Mouse (Mus musculus): ENCODE measurements around the gene Myo18a. TPM values are rescaled to one million over a fixed set of nuclear protein-coding genes. Genes with fewer than 3 reads are reported as not detected.

Gene Myo18a
- polyA plus RNA-seq (2017; shearing (Covaris generic)) = 63.1 TPM

DNA sequence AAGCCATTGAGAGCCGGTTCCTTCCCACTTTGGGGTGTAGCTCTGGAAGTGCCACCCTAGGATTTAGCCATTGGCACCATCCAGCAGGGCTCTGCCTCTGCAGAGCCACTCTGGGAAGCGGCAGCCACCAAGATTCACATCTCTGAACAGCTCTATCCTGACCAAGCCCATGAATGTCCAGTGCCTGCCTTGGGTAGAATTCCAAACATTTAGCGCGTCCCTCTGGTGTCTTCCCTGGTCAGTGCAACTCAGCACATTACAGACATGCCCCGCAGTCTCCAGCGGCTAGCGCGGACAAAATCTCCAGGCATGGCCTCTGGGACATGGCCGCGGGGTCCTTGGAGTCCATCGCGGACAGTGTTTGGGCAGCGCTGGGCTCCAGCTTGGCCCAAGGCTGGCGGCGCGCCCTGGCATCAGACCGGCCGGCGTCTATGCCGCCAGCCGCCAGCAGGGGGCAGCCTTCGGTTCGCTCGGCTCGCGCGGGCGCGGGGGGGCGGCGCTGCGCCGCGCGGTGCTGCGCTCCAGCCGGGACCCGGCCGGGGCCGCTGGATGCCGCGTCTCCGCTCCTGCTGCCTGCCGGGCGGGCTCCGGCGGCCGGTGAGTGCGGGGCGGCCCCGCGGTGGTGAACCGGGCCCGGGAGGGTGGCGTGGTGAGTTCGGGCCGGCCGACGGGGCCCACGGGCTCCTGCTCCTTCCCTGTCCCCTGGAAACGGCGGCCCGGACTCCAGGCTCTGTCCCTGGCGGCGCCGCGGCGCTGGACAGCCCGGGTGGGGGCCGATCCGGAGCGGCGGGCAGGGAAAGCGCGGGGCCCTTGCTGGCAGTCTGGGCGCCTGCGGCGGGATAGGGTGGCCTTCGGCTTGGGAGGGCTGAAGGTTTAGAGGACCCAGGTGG, at the start of gene Myo18a:
Myo18a (plus strand) TSS at position 464 of the 890 bp plus-strand sequence.

DNA sequence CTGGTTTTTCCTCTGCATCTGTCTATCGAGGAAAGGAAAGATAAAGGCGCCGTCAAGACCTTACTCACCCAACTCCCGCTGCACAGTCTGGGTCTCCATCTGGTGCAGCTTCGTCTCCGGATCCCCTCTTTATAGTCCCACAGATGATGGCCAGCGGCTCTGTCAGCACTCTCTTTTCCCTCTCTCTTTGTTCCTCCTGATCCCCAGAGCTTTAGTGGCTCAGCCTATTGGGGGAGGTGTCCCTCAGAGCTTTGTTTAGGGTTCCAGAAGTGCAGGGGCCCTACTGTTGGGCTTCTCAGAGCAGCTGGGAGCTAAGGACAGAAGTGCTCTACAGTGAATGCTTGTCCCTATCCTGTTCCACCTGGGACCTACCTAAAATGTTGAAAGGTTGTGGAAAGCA, 37.9 kb upstream of the Myo18a start, which contains the start of gene Cryba1:
Cryba1 (minus strand) TSS at position 101 of the 400 bp plus-strand sequence.

DNA sequence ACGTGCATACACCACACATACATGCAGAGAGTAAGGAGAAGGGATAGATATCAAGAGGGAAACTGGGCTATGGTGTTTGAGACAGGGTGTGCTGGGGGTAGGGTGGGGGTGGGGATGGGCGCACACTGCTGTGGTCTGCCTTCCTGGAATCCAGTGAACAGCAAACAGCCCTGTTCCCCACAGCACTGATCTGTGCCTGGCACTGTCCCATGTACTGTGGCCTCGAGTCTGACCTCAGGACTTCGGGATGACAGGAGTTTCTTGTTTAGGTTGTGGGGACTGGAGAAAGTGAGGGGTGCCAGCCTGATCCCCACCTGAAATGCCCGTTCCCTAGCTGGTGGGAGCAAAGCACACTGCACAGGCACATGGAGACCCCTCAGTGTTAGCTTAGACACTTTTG, 24.7 kb downstream of the Myo18a start, which contains the start of gene Gm10277:
Gm10277 (minus strand) TSS at position 41 of the 400 bp plus-strand sequence.

DNA sequence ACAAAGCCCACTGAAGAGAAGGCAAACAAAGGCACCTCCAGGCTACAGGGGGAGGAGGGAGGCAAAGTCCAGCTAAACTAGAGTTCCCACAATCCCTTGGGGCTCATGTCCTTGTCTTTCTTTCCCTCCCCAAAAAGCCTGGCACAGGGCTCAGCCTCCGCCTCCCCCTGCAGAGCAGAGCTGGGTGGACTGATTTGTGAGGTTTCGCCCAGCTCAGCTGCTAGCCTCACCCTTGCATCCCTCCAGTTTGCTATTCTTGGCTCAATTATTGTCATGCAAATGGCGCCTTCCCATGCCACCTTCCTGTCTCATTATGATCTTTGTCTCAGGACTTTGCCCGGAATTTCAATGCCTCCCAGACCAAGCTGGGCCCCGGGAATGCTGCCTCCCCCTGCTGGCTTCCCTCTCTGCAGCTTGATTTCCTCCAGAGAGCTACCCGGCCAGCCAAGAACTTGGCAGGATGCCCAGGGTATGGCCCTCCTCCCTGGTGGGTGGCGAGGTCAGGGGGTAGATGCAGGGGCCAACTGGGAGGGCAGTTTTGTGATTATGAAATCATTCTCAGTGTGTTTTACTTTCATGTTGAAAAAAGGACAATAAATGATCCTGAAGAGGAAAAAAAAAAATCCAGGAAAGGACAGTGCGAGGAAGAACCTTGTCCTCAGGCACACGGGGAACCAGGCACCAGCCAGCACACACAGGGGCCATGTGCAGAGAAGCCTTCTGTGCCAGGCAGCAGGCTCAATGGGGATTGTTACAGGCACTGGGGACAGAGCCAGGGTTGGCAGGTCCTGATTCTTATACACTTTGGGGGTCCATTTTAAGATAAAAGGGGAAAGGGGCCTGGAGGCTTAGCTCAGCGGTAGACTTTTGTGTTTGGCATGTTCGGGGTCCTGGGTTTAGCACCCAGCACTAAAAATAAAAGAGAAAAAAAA, 131.0 kb downstream of the Myo18a start, which contains the start of gene Pipox:
Pipox (minus strand) TSS at position 310 of the 932 bp plus-strand sequence.

Other genes starting within 250 kb of the Myo18a start
- gene Abhd15, start 248.1 kb upstream of the Myo18a start, polyA plus RNA-seq (2017; shearing (Covaris generic)) = 0.96 TPM
- gene Trp53i13, start 247.3 kb upstream of the Myo18a start, polyA plus RNA-seq (2017; shearing (Covaris generic)) = 24.6 TPM
- 0.39 TPM for gene Gm10392, start 244.0 kb upstream of the Myo18a start, polyA plus RNA-seq (2017; shearing (Covaris generic))
- gene Taok1, start 155.4 kb upstream of the Myo18a start, polyA plus RNA-seq (2017; shearing (Covaris generic)) = 9.7 TPM
- gene Nufip2, start 77.1 kb upstream of the Myo18a start, polyA plus RNA-seq (2017; shearing (Covaris generic)) = 49.7 TPM
- gene Cryba1, start 38.0 kb upstream of the Myo18a start, polyA plus RNA-seq (2017; shearing (Covaris generic)) = 0.17 TPM
- 0.41 TPM for gene Gm10277, start 24.5 kb downstream of the Myo18a start, polyA plus RNA-seq (2017; shearing (Covaris generic))
- 1.2 TPM for gene Pipox, start 130.8 kb downstream of the Myo18a start, polyA plus RNA-seq (2017; shearing (Covaris generic))
- gene Sez6, start 167.6 kb downstream of the Myo18a start, polyA plus RNA-seq (2017; shearing (Covaris generic)) = not detected
- 55.7 TPM for gene Phf12, start 219.5 kb downstream of the Myo18a start, polyA plus RNA-seq (2017; shearing (Covaris generic))

Measured in CD4-positive, CD25-positive, alpha-beta regulatory T cell (primary cell).